Mouse (Mus musculus): ENCODE measurements around the gene Nutm1.
A peak's percentile ranks its signal among the peaks of the same experiment; 100 is the strongest.
"Not testable (repeated sequence)": the region's sequence is repeated elsewhere in the genome, so short reads cannot be mapped to it uniquely, and the experiment has no call there.

Nutm1 gene

DNA sequence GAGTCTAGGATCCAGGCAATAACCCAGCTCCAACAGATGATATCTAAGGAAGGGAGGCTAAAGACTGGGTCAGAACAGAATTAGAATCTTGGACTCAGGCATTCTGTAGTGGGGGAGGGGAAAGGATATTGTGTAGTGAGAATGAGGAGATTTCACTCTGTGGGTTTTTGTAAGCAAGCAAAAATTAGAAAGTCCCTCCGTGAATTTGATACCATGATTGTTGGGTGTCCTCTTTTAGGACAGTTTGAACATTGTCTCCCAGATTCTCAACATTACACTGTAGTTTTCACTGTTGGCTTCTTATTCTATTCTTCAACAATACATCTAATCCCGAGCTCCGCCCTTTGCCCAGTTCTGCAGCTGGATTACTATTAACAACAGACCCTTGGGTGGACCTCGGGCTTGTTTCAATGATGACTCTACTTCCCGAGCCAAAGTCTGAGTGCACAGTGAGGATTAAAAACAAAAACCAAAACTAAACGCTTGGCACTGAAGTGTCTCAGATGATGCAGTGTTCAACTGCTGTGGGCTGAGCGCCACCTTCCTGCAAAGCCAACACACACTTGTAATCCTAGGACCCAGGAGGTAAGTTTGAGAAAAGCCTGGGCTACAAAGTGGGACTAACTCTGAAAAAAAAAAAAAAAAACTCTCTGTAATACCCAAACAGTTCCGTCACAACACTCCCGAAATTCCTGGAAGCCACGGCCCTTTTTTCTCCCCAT lies at the start of gene Nutm1:
Gene Nutm1 (minus strand): TSS at position 51 of the 722 bp plus-strand sequence.
- no peak for DNase-seq (ENCODE audit: low spot score)

- DNase-seq (ENCODE audit: low spot score): no peak
Measured at GRCm38 (mm10) chr2:112308671-112309070, 49.6 kb upstream of the Nutm1 start.

- DNase-seq (ENCODE audit: low spot score): no peak
Measured at GRCm38 (mm10) chr2:112298221-112298620, 39.1 kb upstream of the Nutm1 start.

GRCm38 (mm10) chr2:112296211-112296610 lies 37.1 kb upstream of the Nutm1 start:
- DNase-seq (ENCODE audit: low spot score): no peak

DNA sequence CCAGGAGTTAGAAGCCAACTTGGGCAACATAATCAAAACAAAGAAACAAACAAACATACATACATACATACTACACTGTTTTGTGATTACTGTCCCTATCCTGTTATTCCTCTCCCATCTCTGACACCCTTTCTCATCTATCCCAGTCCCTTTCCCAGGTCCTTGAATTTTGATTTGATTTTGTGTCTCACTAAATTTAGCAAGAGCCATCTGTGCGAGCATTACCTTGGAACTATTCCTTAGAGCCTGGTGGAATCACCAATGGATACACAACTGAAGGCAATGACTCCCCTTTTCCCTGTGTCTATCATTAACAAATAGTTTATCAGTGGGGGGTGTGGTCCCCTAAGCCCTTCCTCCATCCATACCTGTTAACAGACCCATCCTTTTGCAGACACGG lies 33.7 kb upstream of the Nutm1 start:
- DNase-seq (ENCODE audit: low spot score): no peak

- no peak for DNase-seq (ENCODE audit: low spot score)
Measured at GRCm38 (mm10) chr2:112289507-112289906, 30.4 kb upstream of the Nutm1 start.

DNA sequence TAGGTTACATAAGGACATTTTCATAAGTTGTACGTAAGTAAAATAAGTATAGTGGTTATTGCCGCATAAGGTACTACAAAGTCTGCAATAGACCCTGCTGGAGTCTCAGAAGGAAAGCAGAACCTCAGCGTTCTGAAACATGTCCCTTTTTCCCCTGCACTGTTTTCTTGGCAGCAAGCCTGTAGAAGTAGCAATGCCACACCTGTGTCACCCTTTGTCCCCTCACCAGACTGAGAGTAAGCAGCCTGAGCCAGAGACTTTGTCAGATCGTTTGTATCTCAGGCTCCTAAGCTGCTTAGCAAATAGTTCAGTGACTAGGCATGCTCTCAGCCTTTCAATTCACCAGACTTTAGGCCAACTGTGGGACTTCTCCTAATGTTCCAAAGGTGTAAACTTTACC lies 28.0 kb upstream of the Nutm1 start:
- DNase-seq (ENCODE audit: low spot score): no peak

DNA sequence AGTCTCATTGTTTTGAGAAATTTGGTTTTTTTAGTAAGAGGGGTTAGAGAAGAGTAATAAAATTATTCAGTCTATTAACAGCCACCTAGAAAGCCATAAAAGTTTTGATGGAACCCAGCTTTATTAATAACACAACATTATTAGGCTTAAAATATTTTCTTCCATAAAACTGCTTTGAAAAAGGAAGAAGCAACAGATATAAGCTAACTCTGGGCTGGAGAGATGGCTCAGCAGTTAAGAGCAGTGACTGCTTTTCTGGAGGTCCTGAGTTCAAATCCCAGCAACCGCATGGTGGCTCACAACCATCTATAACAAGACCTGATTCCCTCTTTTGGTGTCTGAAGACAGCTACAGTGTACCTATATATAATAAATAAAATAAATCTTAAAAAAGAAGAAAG lies 27.0 kb upstream of the Nutm1 start:
- DNase-seq (ENCODE audit: low spot score): not testable (repeated sequence)

DNA sequence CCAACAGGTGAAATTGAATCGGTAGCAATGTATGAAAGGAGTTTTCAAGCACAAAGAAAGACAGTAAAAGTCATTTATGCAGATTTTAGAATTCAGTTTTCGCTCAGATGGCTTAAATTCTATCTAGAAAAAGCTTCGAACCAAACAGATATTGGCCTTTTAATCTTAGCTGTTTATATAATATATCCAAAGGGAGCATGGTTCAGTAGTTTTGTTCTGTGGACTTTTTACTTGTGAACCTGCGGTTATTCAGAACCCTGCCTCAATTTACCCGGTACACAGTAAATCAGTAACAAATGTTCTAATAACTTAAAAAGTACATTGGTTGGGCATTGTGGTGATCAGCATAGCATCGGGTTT lies 25.9 kb upstream of the Nutm1 start:
- DNase-seq (ENCODE audit: low spot score): no peak

DNA sequence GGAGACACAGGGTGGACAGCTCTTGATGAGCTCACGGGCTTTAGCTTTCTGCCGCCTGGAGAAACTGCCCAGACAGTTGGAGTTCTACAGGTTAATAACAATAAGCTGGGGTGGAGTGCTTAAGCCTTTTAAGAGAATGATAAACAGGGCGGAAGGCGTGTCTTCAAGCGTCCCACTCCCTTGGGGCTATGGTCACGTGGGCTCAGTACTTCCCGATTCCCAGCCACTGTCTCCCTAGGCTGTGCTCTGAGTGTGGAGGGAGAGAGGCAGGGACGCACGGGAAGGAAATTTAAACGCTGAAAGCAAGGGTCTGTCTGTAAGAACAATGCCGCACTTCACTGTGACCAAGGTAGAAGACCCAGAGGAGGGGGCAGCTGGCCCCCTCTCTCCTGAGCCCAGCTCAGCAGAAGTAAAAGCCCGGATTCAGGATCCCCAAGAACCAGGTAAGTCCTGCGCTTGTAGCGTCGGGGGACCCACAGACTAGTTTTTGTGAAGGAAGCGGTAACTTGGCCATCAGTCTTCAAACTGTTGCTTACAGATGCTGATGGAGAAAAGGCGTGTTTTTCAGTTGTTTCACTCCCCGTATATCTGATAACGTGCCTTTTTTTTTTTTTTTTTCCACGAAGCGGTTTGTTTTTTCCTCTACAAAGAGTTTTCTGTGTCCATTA lies 25.4 kb upstream of the Nutm1 start:
- peak; percentile 62 for DNase-seq (ENCODE audit: low spot score)

GRCm38 (mm10) chr2:112282846-112283245 lies 23.8 kb upstream of the Nutm1 start:
- no peak for DNase-seq (ENCODE audit: low spot score)

DNA sequence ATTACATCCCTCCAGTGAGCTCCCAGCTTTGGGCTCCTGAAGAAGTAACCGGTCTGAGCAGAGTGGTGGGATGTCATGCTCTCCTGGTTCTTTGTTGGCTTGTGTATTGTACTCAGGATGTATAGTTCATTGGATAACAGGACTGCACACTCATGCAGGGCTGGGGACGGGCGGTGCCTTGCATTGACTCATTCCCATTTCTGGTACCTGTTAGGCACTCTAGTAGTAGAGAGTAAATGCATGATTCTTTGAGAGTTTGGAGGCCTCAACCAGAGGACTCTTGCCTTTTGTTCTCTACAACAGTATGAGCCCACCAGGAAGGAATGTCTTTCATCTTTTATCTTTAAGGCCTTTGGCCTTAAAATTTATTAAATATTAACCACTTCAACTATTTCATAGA lies 17.8 kb upstream of the Nutm1 start:
- no peak for DNase-seq (ENCODE audit: low spot score)

DNA sequence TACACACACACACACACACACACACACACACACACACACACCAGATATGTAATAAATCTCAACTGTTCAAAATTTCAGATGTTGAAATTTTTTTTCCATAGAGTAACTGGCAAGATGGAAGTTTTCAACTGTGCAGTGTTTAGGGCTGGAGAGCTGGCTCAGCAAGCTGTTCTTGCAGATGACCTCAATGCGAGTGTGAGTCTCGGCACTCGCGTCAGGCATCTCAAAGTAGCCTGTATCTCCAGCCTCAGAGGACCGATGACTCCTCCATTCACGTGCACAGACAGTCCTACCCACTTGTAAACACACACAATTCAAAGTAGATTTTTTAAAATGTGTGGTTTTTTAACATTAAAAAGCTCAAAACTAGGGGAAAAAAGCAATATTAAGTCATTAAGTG lies 14.4 kb upstream of the Nutm1 start:
- DNase-seq (ENCODE audit: low spot score): no peak

DNA sequence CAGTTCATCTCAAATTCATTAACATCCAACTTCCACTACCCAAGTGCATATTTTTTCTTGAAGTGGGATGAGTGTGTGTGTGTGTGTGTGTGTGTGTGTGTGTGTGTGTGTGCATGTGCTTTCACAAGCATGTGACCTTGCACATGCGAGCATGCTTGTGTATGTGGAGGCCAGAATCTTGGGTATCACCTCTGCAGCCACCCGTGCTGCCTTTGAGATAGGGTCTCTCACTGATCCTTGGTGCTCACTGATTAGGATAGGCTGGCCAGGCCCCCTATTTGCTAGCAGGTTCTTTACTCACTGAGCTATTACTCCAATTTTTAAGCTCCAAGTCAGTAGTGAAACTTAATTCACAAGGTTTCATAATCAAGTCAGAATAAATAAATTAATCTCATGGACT lies 13.8 kb upstream of the Nutm1 start:
- DNase-seq (ENCODE audit: low spot score): no peak

GRCm38 (mm10) chr2:112270011-112270410 lies 10.9 kb upstream of the Nutm1 start:
- DNase-seq (ENCODE audit: low spot score): no peak

DNA sequence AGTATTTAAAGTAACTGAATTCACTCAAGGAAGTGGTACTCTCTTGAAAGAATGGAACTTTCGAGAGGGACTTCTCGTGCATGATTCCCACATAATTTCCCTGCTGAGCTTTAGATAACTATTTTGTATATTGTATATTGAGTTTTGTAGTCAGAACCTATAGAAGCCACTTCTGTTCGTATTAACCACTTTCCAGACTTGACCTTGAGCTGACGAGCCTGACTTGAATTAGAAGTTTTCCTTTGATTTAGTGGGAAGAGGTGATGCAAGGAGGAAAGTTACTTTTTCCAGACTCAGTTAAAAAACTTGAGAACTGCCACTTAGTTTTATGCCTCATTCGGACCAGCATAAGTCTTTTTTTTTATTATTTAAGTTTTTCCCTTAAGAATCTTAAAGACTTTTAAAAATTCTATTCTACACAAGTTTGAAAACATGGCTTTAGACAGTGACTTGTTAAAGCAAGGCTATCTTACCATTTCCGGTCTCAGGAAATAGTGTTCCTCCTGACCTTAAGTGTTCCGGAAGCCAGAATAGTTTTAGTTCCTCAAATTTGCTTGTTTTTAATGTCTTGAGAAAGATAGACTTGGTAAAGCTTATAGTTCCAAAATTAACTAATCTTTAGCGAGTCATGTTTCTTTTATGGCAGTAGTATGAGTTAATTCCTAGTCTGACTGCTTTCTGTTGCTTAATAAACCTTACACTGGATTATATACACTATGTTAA lies 8.6 kb upstream of the Nutm1 start:
- no peak for DNase-seq (ENCODE audit: low spot score)

- no peak for DNase-seq (ENCODE audit: low spot score)
Measured at GRCm38 (mm10) chr2:112266780-112267179, 7.7 kb upstream of the Nutm1 start.

GRCm38 (mm10) chr2:112266242-112266592 lies 7.1 kb upstream of the Nutm1 start, which contains the start of gene Gm21985:
Gm21985 (plus strand) TSS chr2:112266314.
- peak; percentile 79 for DNase-seq (ENCODE audit: low spot score)

DNA sequence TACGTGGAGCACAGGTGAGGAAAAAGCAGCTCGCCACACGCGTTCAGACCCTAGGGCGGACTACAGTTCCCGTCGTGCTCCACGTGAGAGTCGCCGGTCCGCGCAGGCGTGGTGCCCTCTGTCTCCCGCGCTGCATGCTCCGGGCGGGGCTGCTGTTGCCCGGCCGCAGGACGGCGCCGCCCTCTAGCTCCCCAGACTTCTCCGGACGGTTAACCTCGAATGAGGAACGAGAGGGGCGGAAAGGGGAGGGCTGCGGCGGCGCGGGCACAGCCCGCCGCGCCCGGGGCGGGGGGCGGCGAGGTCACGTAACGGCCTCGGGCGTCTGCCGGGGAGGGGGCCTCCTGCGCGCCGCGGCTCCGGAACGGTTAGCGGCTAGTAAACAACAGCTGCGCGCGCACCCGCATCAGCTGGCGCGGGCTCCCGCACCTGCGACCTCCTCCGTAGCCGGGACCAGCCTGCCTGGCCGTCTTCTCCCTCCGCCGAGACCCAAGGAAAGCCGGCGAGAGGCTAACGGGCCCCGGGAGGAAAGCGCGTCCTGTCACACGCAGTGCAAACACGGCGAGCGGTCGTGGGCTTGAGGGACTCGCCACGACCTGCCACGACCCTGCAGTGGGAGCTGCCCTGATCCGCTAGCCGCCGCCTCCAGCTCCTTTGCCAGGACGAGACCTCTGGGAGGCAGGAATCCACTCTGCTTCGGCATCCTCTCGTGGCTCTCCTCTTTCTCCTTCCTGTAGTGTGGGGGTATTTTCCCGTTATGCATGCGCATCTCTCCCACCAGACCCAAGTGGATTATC lies 6.6 kb upstream of the Nutm1 start, which contains the start of gene Slc12a6:
Gene Slc12a6 (plus strand): TSS at position 378 of the 794 bp plus-strand sequence.
- peak; percentile 94 for DNase-seq (ENCODE audit: low spot score)

GRCm38 (mm10) chr2:112264364-112264763 lies 5.3 kb upstream of the Nutm1 start:
- no peak for DNase-seq (ENCODE audit: low spot score)

- no peak for DNase-seq (ENCODE audit: low spot score)
Measured at GRCm38 (mm10) chr2:112262779-112263295, 3.7 kb upstream of the Nutm1 start.
